ENCODE assay signal across 8 mouse cellular contexts in the genomic region with DNA sequence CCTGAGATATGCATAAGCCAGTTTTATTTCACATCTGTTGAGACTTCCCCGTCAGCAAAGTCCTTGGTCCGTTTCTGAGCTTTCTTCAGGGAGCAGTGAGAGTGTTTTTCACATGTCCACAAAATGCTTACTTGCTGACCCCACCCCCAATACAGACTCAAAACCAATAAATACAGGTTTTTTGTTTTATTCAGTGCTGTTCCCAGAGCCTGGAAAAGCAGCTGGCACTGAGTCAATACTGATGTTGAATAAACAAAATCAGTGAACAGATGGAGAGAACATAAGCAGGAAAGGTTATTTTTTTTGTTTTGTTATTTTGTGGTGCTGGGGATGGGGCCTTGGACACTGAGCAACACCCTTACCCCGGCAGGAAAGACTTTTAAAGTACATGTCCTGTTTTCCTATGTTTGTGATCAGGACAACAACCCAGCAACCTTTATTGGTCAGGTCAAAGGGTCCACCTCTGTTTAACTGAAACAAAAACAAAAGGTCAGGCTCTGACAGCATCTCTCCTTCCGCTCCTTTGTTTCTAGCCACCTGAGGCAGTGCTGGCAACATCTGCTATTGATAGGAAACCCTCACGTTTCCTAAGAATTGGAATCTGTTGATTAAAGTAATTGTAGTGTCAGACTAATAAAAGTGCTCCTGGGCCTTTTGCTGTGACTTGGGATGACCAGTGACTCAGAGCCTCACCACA. TPM values are rescaled to one million over a fixed set of nuclear protein-coding genes. Genes with fewer than 3 reads are reported as not detected.
DNase-seq lines count a peak whose midpoint lies in the region; ATAC-seq and TF ChIP-seq lines count a peak whose summit lies in the region.

No protein-coding gene starts in this region.

- no peaks in the 10 kb centered on the region; the same call in 1 of the 2 replicates for H3K9me3 ChIP-seq in forebrain, embryonic 10.5 days
- no peaks in the 10 kb centered on the region for H3K9me3 ChIP-seq in forebrain, embryonic 13.5 days (replicated peaks)
- no peaks in the 10 kb centered on the region for H3K9me3 ChIP-seq in embryonic facial prominence, embryonic 10.5 days
- H3K9me3 ChIP-seq in limb, embryonic 14.5 days (ENCODE audit: control insufficient read depth, low read length): no peaks in the 10 kb centered on the region

- ATAC-seq in forebrain, embryonic 13.5 days: no peak
- ATAC-seq in limb, embryonic 14.5 days (ENCODE audit: low FRiP score, low read depth): peak; percentile 42; the same call in 1 of the 2 replicates
- ATAC-seq in inflammation-experienced regulatory T-cells, adult 6 months: no peak

- no peak overlapping the region for H3K4me3 ChIP-seq in forebrain, embryonic 10.5 days
- no peak overlapping the region for H3K4me3 ChIP-seq in forebrain, embryonic 13.5 days
- H3K4me3 ChIP-seq in layer of hippocampus, adult 2 months: no peak overlapping the region
- no peak overlapping the region for H3K4me3 ChIP-seq in embryonic facial prominence, embryonic 10.5 days
- no peak overlapping the region for H3K4me3 ChIP-seq in limb, embryonic 14.5 days (replicated peaks; ENCODE audit: low read length)

- H3K9ac ChIP-seq in forebrain, embryonic 13.5 days: no peak overlapping the region
- no peak overlapping the region for H3K9ac ChIP-seq in limb, embryonic 14.5 days (ENCODE audit: low read depth, low read length, severe bottlenecking)

- DNase-seq in forebrain, embryonic 10.5 days (ENCODE audit: extremely low spot score, low spot score): no peak
- DNase-seq in layer of hippocampus, adult 2 months (ENCODE audit: low spot score in 2 of 2): no peak
- DNase-seq in layer of hippocampus, adult 9-10 months (ENCODE audit: low spot score): no peak
- peak; percentile 23 for DNase-seq in embryonic facial prominence, embryonic 10.5 days (ENCODE audit: low spot score)
- peak; percentile 13 for DNase-seq in limb, embryonic 14.5 days (ENCODE audit: low spot score)
- no peak for DNase-seq in layer of hippocampus, adult 8-10 months (ENCODE audit: low spot score in 2 of 2)

- TF ChIP-seq CTCF in layer of hippocampus, adult 2 months (conservative IDR thresholded peaks at IDR 0.05): no peak

- H3K4me2 ChIP-seq in forebrain, embryonic 13.5 days: no peak overlapping the region
- H3K4me2 ChIP-seq in limb, embryonic 14.5 days (replicated peaks; ENCODE audit: low read depth, low read length, severe bottlenecking): no peak overlapping the region

- TF ChIP-seq POLR2A in limb, embryonic 14.5 days (IDR thresholded peaks at IDR 0.05; ENCODE audit: borderline replicate concordance, extremely low read depth, insufficient read depth, insufficient read length): no peak

- H3K4me1 ChIP-seq in forebrain, embryonic 10.5 days: peaks cover 32% of the 10 kb centered on the region
- H3K4me1 ChIP-seq in forebrain, embryonic 13.5 days: peaks cover 24% of the 10 kb centered on the region
- peaks cover 31% of the 10 kb centered on the region for H3K4me1 ChIP-seq in embryonic facial prominence, embryonic 10.5 days
- peaks cover 19% of the 10 kb centered on the region for H3K4me1 ChIP-seq in limb, embryonic 14.5 days (ENCODE audit: control insufficient read depth, insufficient read depth, low read length)

- 15% methylated on average over 5 of the region's 5 CpGs for WGBS in forebrain, embryonic 10.5 days
- 17% methylated on average over 5 of the region's 5 CpGs for WGBS in forebrain, embryonic 13.5 days
- 11% methylated on average over 5 of the region's 5 CpGs for WGBS in embryonic facial prominence, embryonic 10.5 days
- 14% methylated on average over 5 of the region's 5 CpGs for WGBS in limb, embryonic 14.5 days

- H3K27ac ChIP-seq in forebrain, embryonic 10.5 days: peak overlapping the region; percentile 60
- H3K27ac ChIP-seq in forebrain, embryonic 13.5 days: no peak overlapping the region
- peak overlapping the region; percentile 46 for H3K27ac ChIP-seq in layer of hippocampus, adult 2 months
- peak overlapping the region; percentile 72 for H3K27ac ChIP-seq in embryonic facial prominence, embryonic 10.5 days (replicated peaks)
- H3K27ac ChIP-seq in limb, embryonic 14.5 days (replicated peaks; ENCODE audit: low read depth, low read length): 0 out of 2 replicates have a peak overlapping the region, but pooled peaks have one; percentile 33

- H3K36me3 ChIP-seq in forebrain, embryonic 10.5 days (replicated peaks): peaks cover 12% of the 10 kb centered on the region
- H3K36me3 ChIP-seq in forebrain, embryonic 13.5 days (ENCODE audit: poor library complexity, severe bottlenecking): peaks cover 3% of the 10 kb centered on the region; the same call in 1 of the 2 replicates
- peaks cover 5% of the 10 kb centered on the region; the same call in 1 of the 2 replicates for H3K36me3 ChIP-seq in embryonic facial prominence, embryonic 10.5 days (replicated peaks)
- no peaks in the 10 kb centered on the region for H3K36me3 ChIP-seq in limb, embryonic 14.5 days (ENCODE audit: control insufficient read depth, insufficient read depth, low read length)

- no peaks in the 10 kb centered on the region for H3K27me3 ChIP-seq in forebrain, embryonic 10.5 days (ENCODE audit: poor library complexity, severe bottlenecking)
- no peaks in the 10 kb centered on the region for H3K27me3 ChIP-seq in forebrain, embryonic 13.5 days
- no peaks in the 10 kb centered on the region for H3K27me3 ChIP-seq in embryonic facial prominence, embryonic 10.5 days (replicated peaks; ENCODE audit: low read depth, poor library complexity, severe bottlenecking)
- H3K27me3 ChIP-seq in limb, embryonic 14.5 days (ENCODE audit: control insufficient read depth, insufficient read depth, low read length): no peaks in the 10 kb centered on the region

RNA-seq across cellular contexts. Expression of gene Lpar6, which starts 6.3 kb away (rescaled TPM):
- polyA plus RNA-seq in forebrain, embryonic 10.5 days (2016; fragmentation: Nextera tagmentation; extraction: Ambion mirVana): 16.0 and 16.1 TPM in 2 replicates
- polyA plus RNA-seq in forebrain, embryonic 13.5 days (2015; fragmentation: Nextera tagmentation; extraction: Ambion mirVana): 9.0 and 9.4 TPM in 2 replicates
- total RNA-seq in layer of hippocampus, adult 2 months (2021): 1 to 10 TPM; 1.7 to 1.9 TPM
- 18.0 and 18.1 TPM in 2 replicates for polyA plus RNA-seq in embryonic facial prominence, embryonic 10.5 days (2016; fragmentation: Nextera tagmentation; extraction: Ambion mirVana)
- 7.5 and 9.2 TPM in 2 replicates for polyA plus RNA-seq in limb, embryonic 14.5 days (2012; rRNA removed)
- polyA plus RNA-seq in limb, embryonic 14.5 days (2014; fragmentation: Nextera tagmentation; extraction: Ambion mirVana): 12.6 and 13.6 TPM in 2 replicates
- polyA plus RNA-seq in inflammation-experienced regulatory T-cells, adult 6 months (2017; shearing (Covaris generic)): 10 to 100 TPM; 49.4 to 59.4 (median 52.7) TPM
- total RNA-seq in layer of hippocampus, adult 8-10 months (2022): 1 to 10 TPM; 1.1 to 2.4 (median 2.0) TPM

Comparison
In these comparisons a context has a peak if more than half of its experiments do, and no peak if none do; other contexts are left out.
1. DNase-seq: peak in embryonic facial prominence, embryonic 10.5 days (single experiment) and limb, embryonic 14.5 days (single experiment); none in forebrain, embryonic 10.5 days (single experiment), layer of hippocampus, adult 2 months (0 of 2), layer of hippocampus, adult 9-10 months (single experiment) and layer of hippocampus, adult 8-10 months (0 of 2).